Mouse (Mus musculus) A20 (cell line): ENCODE results near the gene C1qtnf12.

Source experiments
- DNase-seq: peaks from one replicate; pipeline ENCODE4 v3.0.0-alpha.2; 2011; ENCODE audit warnings: low read depth, low spot score

C1qtnf12 gene

DNA sequence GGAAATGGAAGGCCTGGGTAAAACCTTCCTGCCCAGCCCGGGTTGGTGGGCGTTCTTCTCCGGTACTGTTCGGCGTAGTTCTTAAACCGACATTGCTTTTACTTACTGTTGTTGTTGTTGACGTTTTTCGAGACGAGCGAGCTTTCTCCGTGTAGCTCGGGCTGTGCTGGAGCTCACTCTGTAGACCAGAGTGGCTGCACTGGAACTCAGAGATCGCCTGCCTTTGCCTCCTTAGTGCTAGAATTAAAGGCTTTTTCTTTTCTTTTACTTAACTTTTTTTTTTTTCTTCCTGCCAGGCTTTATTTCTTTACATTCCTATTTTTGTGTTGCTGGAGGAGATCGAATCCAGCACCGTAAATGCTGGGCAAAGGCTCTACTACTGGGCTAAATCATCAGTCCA, 31.5 kb downstream of the C1qtnf12 start:
- DNase-seq, result no peak

DNA sequence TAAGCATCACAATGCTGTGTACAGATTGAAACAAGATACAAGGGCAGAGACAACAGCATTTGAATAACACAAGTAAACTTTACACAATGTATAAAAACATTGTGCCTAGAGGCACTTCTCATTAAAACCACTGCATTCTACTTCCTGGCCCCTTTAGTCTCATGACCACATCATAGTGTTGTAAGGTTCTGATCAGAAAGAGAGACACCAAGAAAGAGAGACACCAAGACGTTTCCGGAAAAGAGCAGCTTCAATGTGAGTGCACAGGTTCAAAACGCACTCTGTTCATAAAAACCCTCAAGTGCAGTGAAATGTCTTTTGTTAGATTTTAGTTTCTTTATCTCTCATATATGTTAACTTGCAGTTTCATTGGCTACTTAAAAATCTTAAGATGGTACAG, 42.0 kb downstream of the C1qtnf12 start:
- no peak for DNase-seq

DNA sequence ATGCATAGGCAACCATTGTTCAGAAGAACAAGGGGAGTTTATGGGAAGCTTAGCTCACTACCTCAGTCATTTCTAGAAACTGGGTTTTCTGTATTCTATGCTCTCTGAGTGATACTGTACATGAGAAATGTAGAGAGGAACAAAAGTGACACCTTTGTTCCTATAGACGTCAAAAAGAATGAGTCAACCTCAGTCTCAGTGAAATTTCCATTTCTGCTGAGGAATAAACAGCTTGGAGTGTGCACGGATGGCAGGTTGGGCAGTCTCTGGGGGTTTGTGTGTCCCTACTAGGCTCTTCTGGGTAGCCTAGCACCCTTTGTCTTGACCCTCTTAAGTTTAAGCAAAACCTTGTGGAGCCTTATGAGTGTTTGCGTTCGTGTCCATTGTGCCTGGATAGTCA, 46.3 kb downstream of the C1qtnf12 start:
- DNase-seq, result no peak

DNA sequence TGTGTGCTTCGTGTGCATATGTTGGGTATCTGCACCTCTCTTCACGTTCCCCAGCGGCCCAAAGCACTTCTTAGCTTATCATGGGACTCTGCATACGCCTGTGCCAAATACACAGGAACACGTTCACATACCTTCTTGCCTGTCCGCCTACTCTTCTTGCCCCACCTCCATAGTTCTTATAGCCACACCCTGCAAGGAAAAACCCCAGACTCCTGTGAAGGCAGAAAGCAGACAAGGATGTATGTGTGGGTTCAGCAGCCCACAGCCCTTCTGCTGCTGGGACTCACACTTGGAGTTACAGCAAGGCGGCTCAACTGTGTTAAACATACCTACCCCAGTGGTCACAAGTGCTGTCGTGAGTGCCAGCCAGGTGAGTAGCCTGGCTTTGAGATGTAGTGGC, 51.5 kb downstream of the C1qtnf12 start, which contains the start of gene Tnfrsf4:
Gene Tnfrsf4, plus strand, starts transcription at position 207 of the 400 bp plus-strand sequence.
- no peak for DNase-seq

DNA sequence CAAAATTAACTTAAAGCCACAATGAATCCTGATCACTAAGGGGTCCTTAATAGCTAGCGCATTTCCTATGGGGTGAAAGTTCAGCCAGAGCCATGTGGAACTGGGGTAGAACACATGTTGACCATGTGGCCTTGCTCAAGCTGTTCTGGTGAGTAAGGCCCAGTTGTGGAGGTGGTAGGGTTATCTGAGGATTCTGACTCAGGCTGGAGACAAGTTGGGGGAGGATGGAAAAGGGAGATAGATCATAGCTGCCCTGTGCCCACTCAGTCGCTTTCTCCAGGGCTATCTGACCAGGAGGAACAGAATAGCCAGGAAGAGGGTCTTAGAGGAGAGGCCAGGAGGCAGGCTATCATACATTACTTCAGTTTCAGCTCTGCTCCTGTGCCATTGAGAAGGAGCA, 52.3 kb downstream of the C1qtnf12 start:
- DNase-seq, result no peak
